Mouse (Mus musculus): ENCODE measurements around the gene Cd72. TPM values are rescaled to one million over a fixed set of nuclear protein-coding genes. Genes with fewer than 3 reads are reported as not detected.

The Cd72 gene
- total RNA-seq, 1 experiment from 2014 or later = 313 TPM

DNA sequence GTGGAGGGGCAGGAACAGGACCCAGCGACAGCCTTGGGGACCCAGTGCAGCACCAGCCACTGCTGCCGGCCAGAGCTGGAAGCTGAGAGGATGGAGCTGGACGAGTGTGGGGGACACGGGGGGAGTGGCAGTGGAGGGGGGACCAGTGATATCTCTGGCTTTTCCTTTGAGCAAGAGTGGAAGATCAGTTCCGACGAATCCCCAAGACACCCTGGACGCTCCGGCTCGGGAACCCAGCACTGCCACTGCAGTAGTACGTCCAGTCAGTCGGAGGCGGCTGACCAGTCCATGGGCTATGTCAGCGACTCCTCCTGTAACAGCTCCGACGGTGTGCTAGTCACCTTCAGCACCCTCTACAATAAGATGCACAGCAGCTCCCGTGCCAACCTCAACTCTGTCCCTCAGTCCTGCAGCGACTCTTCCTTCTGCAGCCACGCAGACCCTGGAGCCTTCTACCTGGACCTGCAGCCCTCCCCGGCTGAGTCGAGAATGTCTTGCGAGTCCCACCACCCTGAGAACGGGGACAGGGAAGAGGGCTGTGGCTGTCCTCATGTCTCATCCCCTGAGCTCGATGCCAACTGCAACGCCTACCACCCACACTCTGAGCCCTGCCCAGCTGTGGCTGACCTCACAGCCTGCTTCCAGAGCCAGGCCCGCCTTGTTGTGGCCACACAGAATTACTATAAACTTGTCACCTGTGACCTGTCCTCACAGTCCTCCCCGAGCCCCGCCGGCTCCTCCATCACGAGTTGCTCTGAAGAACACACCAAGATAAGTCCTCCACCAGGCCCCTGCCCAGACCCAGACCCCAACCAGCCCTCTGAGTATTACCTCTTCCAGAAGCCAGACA lies 39.0 kb downstream of the Cd72 start:
- ATAC-seq (ENCODE audit: extremely low read depth, insufficient number of reproducible peaks, low FRiP score, poor library complexity, severe bottlenecking) = no peak

DNA sequence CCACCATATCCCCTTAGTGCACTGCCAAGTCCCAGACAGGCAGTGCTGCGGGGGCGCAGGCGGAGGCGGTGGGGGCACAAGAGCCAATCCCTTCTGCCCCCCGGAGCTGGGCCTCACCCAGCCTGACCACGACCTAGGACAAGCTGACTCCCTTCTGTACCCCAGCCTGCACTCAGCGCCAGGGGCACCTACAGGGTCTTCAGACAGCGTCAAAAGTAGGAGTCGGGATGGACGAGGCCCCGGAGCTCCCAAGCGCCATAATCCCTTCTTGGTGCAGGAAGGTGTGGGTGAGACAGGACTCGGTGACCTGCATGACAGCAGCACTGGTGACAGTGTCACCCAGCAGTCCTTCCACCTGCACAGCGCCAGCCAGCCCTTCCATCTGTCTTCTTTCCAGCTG lies 39.7 kb downstream of the Cd72 start:
- no peak for ATAC-seq (ENCODE audit: extremely low read depth, insufficient number of reproducible peaks, low FRiP score, poor library complexity, severe bottlenecking)

GRCm38 (mm10) chr4:43407071-43407920 lies 47.1 kb downstream of the Cd72 start:
- no peak for ATAC-seq (ENCODE audit: extremely low read depth, insufficient number of reproducible peaks, low FRiP score, poor library complexity, severe bottlenecking)

- ATAC-seq (ENCODE audit: extremely low read depth, insufficient number of reproducible peaks, low FRiP score, poor library complexity, severe bottlenecking) = no peak
Measured at GRCm38 (mm10) chr4:43406162-43406971, 48.1 kb downstream of the Cd72 start.

- no peak for ATAC-seq (ENCODE audit: extremely low read depth, insufficient number of reproducible peaks, low FRiP score, poor library complexity, severe bottlenecking)
Measured at GRCm38 (mm10) chr4:43404697-43405096, 49.7 kb downstream of the Cd72 start.

DNA sequence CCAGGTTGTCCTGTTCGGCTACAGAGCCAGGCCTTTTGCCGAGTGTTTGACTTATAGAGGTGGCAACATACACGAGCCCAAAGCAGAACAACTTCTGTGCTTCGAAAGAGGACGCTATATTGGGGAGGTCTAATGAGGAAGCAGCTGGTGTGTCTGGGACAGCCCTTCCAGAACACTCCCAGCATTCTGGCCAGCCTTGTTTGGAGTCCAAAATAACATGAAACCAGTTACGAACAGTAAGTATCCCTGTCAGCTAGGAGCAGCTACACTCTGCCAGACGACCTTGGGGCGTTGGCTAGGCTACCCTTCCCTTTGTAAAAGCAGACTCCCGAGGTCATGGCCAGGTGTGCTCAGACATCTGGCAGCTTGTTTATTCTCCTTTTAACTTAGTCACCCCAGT lies 52.2 kb downstream of the Cd72 start:
- ATAC-seq (ENCODE audit: extremely low read depth, insufficient number of reproducible peaks, low FRiP score, poor library complexity, severe bottlenecking) = no peak

DNA sequence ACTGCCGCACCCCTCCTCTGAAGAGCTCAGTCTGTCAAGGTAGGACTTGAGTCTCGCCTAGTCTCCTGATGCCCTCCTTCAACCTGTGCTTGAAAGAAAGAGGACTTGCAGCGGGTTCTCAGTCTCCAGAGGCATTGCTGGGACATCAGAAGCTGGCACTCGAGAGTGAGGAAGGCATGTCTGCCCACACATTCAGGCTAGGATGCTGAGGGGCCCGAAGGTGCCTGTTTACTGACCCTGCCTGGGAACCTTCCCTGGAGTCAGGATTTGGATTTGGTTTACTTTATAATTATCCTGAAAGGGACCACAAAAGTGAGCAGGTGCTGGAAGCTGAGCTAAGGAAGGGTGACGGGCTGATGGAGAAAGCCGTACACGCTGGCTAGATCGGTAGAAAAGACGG lies 52.9 kb downstream of the Cd72 start:
- no peak for ATAC-seq (ENCODE audit: extremely low read depth, insufficient number of reproducible peaks, low FRiP score, poor library complexity, severe bottlenecking)

DNA sequence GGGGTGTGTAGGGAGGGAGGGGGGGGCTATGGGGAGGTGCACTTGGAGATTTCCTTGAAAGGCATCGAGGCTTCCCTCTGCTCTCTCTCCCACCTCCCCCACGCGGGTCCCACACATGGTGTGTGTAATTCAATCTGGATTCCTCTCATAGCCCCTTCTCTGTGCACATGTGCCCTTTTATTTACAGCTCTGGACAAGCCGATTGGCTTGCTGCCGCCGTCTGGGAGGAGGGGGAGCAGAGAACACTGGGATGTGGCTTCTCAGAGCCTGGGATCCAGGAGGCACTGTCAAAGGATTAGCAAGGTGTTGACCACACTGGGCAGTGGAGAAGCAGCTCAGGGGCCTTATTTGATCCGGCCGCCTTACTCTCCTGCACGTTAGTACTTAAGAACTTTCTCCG lies 53.5 kb downstream of the Cd72 start:
- no peak for ATAC-seq (ENCODE audit: extremely low read depth, insufficient number of reproducible peaks, low FRiP score, poor library complexity, severe bottlenecking)

GRCm38 (mm10) chr4:43399391-43400131 lies 54.9 kb downstream of the Cd72 start:
- no peak for ATAC-seq (ENCODE audit: extremely low read depth, insufficient number of reproducible peaks, low FRiP score, poor library complexity, severe bottlenecking)

- ATAC-seq (ENCODE audit: extremely low read depth, insufficient number of reproducible peaks, low FRiP score, poor library complexity, severe bottlenecking) = no peak
Measured at GRCm38 (mm10) chr4:43398829-43399331, 55.5 kb downstream of the Cd72 start.

DNA sequence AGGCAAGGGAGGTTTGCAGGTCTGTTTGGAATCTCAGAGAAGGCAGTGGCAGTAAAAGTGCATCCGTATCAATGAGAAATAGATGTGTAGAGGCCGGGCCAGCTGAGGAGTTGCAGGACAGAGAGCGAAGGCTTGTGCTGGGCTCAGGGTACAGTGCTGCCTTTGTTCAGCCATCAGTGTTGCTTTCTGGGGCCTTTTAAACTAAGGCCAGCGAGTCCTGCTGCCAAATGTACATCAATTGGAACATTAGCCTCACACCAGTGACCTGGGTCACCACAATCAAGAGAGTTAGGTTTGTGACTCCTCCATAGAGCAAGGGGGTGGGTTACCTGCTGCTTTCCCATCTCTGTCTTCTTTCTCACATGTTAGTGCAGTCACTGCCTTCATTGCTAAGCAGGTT lies 56.4 kb downstream of the Cd72 start:
- ATAC-seq (ENCODE audit: extremely low read depth, insufficient number of reproducible peaks, low FRiP score, poor library complexity, severe bottlenecking) = no peak

Other genes starting within 250 kb of the Cd72 start
- gene Atp8b5, start 187.5 kb downstream of the Cd72 start, total RNA-seq (2017) = 0.12 TPM in 1 of 2 replicates, not detected in the other
- 0.25 and 0.35 TPM in 2 replicates for gene Rusc2, start 72.6 kb downstream of the Cd72 start, total RNA-seq (2017)
- gene Fam166b, start 25.5 kb downstream of the Cd72 start, total RNA-seq (2017) = not detected in 2 replicates
- 32.1 and 33.5 TPM in 2 replicates for gene Tesk1, start 12.7 kb downstream of the Cd72 start, total RNA-seq (2017)
- gene Sit1, start 29.1 kb upstream of the Cd72 start, total RNA-seq (2017) = 5.9 and 7.4 TPM in 2 replicates
- 26.3 and 26.9 TPM in 2 replicates for gene Ccdc107, start 38.3 kb upstream of the Cd72 start, total RNA-seq (2017)
- gene Arhgef39, start 45.1 kb upstream of the Cd72 start, total RNA-seq (2017) = 1.5 and 2.6 TPM in 2 replicates
- gene Car9, start 52.3 kb upstream of the Cd72 start, total RNA-seq (2017) = not detected in 2 replicates
- gene Tpm2, start 69.1 kb upstream of the Cd72 start, total RNA-seq (2017) = 2.2 and 3.0 TPM in 2 replicates
- gene Creb3, start 107.7 kb upstream of the Cd72 start, total RNA-seq (2017) = 91.4 and 142 TPM in 2 replicates
- 386 and 458 TPM in 2 replicates for gene Tln1, start 108.1 kb upstream of the Cd72 start, total RNA-seq (2017)
- gene Rgp1, start 124.1 kb upstream of the Cd72 start, total RNA-seq (2017) = 21.0 and 23.2 TPM in 2 replicates
- 22.2 and 23.2 TPM in 2 replicates for gene Gba2, start 124.2 kb upstream of the Cd72 start, total RNA-seq (2017)
- gene Msmp, start 129.9 kb upstream of the Cd72 start, total RNA-seq (2017) = not detected in 2 replicates
- 0.35 and 0.37 TPM in 2 replicates for gene Npr2, start 177.3 kb upstream of the Cd72 start, total RNA-seq (2017)
- gene Spag8, start 199.0 kb upstream of the Cd72 start, total RNA-seq (2017) = 0.23 and 0.86 TPM in 2 replicates
- 5.1 and 21.5 TPM in 2 replicates for gene Hint2, start 201.8 kb upstream of the Cd72 start, total RNA-seq (2017)
- gene Tmem8b, start 214.3 kb upstream of the Cd72 start, total RNA-seq (2017) = 0.47 and 0.49 TPM in 2 replicates
- 0.61 and 0.93 TPM in 2 replicates for gene Fam221b, start 214.5 kb upstream of the Cd72 start, total RNA-seq (2017)
- gene Olfr70, start 246.2 kb upstream of the Cd72 start, total RNA-seq (2017) = not detected in 2 replicates

Data from neutrophil, adult 5-6 weeks (primary cell).